Mouse (Mus musculus): Measurements from ENCODE around the gene Proca1.

GRCm38 (mm10) chr11:78182961-78183844 is 10.0 kb upstream of the Proca1 start, which contains the start of gene Rpl23a:
- TF ChIP-seq CTCF (IDR thresholded peaks at IDR 0.05) (peak; percentile 53), EP300 (IDR thresholded peaks at IDR 0.05; ENCODE audit: insufficient read depth, low read depth, low read length) (peak; percentile 57; the same call in 1 of the 2 replicates)
